Mouse (Mus musculus) heart, postnatal 0 days (tissue): ENCODE data around the gene Snx18.

Experiments used
- CTCF ChIP-seq: IDR thresholded peaks from 2 replicates; pipeline ENCODE4 v1.5.1; 2016; ENCODE audit warnings: antibody characterized with exemption, control low read depth, low read depth
- EP300 ChIP-seq: IDR thresholded peaks from 2 replicates; pipeline ENCODE4 v1.6.1; 2016; ENCODE audit warnings: antibody characterized with exemption, low read depth

DNA sequence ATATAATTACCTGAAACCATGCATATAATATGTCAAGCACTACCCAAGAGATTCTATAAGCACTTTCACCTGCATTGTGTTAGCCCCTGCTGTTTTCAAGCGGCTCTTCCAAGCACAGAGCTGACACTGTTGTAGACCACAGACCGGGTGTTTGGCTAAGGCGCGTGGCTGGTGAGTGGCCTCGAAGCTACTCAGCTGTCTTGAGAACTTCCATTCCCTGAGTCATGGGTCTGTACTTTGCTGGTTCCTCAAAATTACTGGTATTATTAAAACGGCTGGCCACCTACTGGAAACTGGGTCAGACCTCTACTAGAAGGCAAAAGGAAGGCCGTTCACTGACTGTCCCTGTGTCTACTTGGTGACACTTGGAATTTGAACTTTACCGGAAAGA is 4.5 kb upstream of the Snx18 start:
- no peak for TF ChIP-seq CTCF
- no peak for TF ChIP-seq EP300
